16 mouse cellular contexts compared by ENCODE assay signal in the genomic region with DNA sequence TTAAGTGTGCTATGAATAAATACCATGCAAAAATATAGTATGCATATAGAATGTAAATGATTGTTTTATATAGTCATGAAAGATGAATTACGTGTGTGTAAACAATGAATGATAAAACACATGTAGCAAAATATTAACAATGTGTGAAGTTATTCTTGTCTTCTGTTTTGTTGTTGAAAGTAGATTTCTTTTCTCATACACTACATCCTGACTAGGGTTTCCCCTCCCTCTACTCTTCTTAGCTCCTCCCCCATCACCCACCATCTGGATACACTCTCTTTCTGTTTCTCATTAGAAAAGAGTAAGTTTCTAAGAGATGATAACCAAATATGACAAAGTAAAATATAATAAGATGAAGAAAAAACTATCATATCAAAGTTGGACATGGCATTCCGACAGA.
"Had no signal": no experiment of that assay in that cellular context is flagged by ENCODE, and none has a peak within 500 bp of the region (broad histone marks: within the 10 kb centered on the region; RNA-seq: fewer than 3 reads in every experiment).

No protein-coding gene starts in this region.

- H3K27me3 ChIP-seq: neural tube, embryonic 13.5 days; neural tube, embryonic 15.5 days; stomach, embryonic 15.5 days had no signal

- H3K4me3 ChIP-seq: neural tube, embryonic 13.5 days; neural tube, embryonic 15.5 days; stomach, embryonic 15.5 days had no signal

- H3K27ac ChIP-seq: neural tube, embryonic 13.5 days; neural tube, embryonic 15.5 days; stomach, embryonic 15.5 days; stomach, postnatal 0 days had no signal

- H3K36me3 ChIP-seq: neural tube, embryonic 13.5 days; neural tube, embryonic 15.5 days; stomach, embryonic 15.5 days had no signal

- H3K4me1 ChIP-seq: neural tube, embryonic 13.5 days; stomach, embryonic 15.5 days had no signal

- H3K9me3 ChIP-seq: neural tube, embryonic 13.5 days; neural tube, embryonic 15.5 days; stomach, embryonic 15.5 days had no signal

- DNase-seq: retina, postnatal 1 day; right cerebral cortex, adult 18-20 months; right cerebral cortex, postnatal 14 days; right cerebral cortex, postnatal 25 days; right cerebral cortex, postnatal 4 days; spleen, adult 18-20 months; thymus, adult 18-20 months; thymus, adult 2 months; thymus, postnatal 14 days; thymus, postnatal 25 days; thymus, postnatal 36 days; thymus, postnatal 4 days had no signal

- H3K9ac ChIP-seq: neural tube, embryonic 13.5 days; neural tube, embryonic 15.5 days; stomach, embryonic 15.5 days had no signal

- H3K4me2 ChIP-seq: neural tube, embryonic 13.5 days; neural tube, embryonic 15.5 days; stomach, embryonic 15.5 days had no signal
